In the genomic region with DNA sequence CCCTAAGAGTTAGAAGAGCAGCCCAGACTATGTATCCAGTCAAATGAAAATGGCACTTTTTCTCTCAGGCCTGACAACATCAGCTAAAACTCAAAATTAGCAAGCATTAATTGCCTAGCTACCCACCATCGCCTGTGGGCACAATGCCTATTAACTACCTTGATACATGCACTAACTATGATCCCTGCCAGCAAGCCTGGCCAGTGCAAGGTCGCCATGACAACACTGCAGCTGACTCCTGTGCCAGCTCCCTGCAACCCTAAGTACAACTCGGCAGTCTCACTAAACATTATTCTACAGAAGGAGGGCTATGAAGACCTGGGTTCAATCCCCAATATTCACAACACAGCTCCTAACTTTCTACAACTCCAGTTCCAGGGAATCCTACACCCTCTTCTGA, we compare ENCODE assay signal across 17 mouse cellular contexts. TPM values are rescaled to one million over a fixed set of nuclear protein-coding genes. Genes with fewer than 3 reads are reported as not detected.
DNase-seq lines count a peak whose midpoint lies in the region; ATAC-seq lines count a peak whose summit lies in the region.
"Had no signal": no experiment of that assay in that cellular context is flagged by ENCODE, and none has a peak within 500 bp of the region (broad histone marks: within the 10 kb centered on the region; RNA-seq: fewer than 3 reads in every experiment).

No protein-coding gene starts in this region.

- 0 out of 2 replicates have a peak, but pooled peaks cover 9% of the 10 kb centered on the region for H3K4me1 ChIP-seq in kidney, embryonic 15.5 days
- H3K4me1 ChIP-seq in heart, embryonic 11.5 days (ENCODE audit: control insufficient read depth, insufficient read depth, low read length) = peaks cover 5% of the 10 kb centered on the region; the same call in 1 of the 2 replicates
- H3K4me1 ChIP-seq: stomach, embryonic 15.5 days had no signal

- no peak for ATAC-seq in kidney, embryonic 15.5 days (replicated peaks; ENCODE audit: low FRiP score)
- no peak for ATAC-seq in heart, embryonic 11.5 days (replicated peaks; ENCODE audit: insufficient number of reproducible peaks, low FRiP score, low TSS enrichment)

- no peaks in the 10 kb centered on the region for H3K9me3 ChIP-seq in kidney, embryonic 15.5 days (replicated peaks)
- no peaks in the 10 kb centered on the region for H3K9me3 ChIP-seq in heart, embryonic 11.5 days (replicated peaks; ENCODE audit: control insufficient read depth, low read length)
- H3K9me3 ChIP-seq: embryonic facial prominence, embryonic 10.5 days; heart, embryonic 15.5 days; stomach, embryonic 15.5 days had no signal

- H3K4me2 ChIP-seq in kidney, embryonic 15.5 days = no peak overlapping the region
- no peak overlapping the region for H3K4me2 ChIP-seq in heart, embryonic 11.5 days
- H3K4me2 ChIP-seq: heart, embryonic 15.5 days; liver, embryonic 11.5 days; lung, embryonic 14.5 days; stomach, embryonic 15.5 days had no signal

- H3K36me3 ChIP-seq in kidney, embryonic 15.5 days = peaks cover 50% of the 10 kb centered on the region
- H3K36me3 ChIP-seq in heart, embryonic 11.5 days (ENCODE audit: control insufficient read depth, insufficient read depth, low read length) = 0 out of 2 replicates have a peak, but pooled peaks cover 2% of the 10 kb centered on the region

- peak; percentile 76 for DNase-seq in adrenal gland, adult 2 months
- DNase-seq in adrenal gland, adult 18-20 months (ENCODE audit: low spot score in 2 of 2) = no peak
- DNase-seq in kidney, adult 11 months = peak; percentile 71
- peak; percentile 54 for DNase-seq in adrenal gland, adult 8-10 months
- DNase-seq in kidney, postnatal 10 days = peak; percentile 44
- no peak for DNase-seq in frontal cortex, postnatal 36 days (ENCODE audit: low spot score in 2 of 2)
- DNase-seq: gastrocnemius, postnatal 25 days; lung, embryonic 14.5 days; right cerebral cortex, adult 18-20 months had no signal

- H3K27ac ChIP-seq in kidney, embryonic 15.5 days = no peak overlapping the region
- H3K27ac ChIP-seq in heart, embryonic 11.5 days (ENCODE audit: low read depth, low read length) = no peak overlapping the region
- H3K27ac ChIP-seq: embryonic facial prominence, embryonic 10.5 days; heart, embryonic 15.5 days; stomach, embryonic 15.5 days had no signal

- H3K4me3 ChIP-seq in kidney, embryonic 15.5 days (replicated peaks) = no peak overlapping the region
- no peak overlapping the region for H3K4me3 ChIP-seq in heart, embryonic 11.5 days (ENCODE audit: low read depth, low read length)
- H3K4me3 ChIP-seq: embryonic facial prominence, embryonic 10.5 days; erythroblast, embryonic 14.5 days; heart, embryonic 15.5 days; stomach, embryonic 15.5 days had no signal

- WGBS in kidney, embryonic 15.5 days = 78% methylated on average over 3 of the region's 3 CpGs
- 86% methylated on average over 3 of the region's 3 CpGs for WGBS in heart, embryonic 11.5 days (ENCODE audit: insufficient replicate concordance)

- no peaks in the 10 kb centered on the region for H3K27me3 ChIP-seq in kidney, embryonic 15.5 days
- no peaks in the 10 kb centered on the region for H3K27me3 ChIP-seq in heart, embryonic 11.5 days (ENCODE audit: control insufficient read depth, insufficient read depth, low read length)
- H3K27me3 ChIP-seq: CH12.LX; heart, embryonic 15.5 days; stomach, embryonic 15.5 days had no signal

- no peak overlapping the region for H3K9ac ChIP-seq in kidney, embryonic 15.5 days
- no peak overlapping the region for H3K9ac ChIP-seq in heart, embryonic 11.5 days (ENCODE audit: low read depth, low read length)
- H3K9ac ChIP-seq: heart, embryonic 15.5 days; lung, embryonic 14.5 days; stomach, embryonic 15.5 days had no signal

RNA-seq across cellular contexts. Expression of gene Xpo6, which starts 28.3 kb away (rescaled TPM):
- total RNA-seq in adrenal gland, adult 2 months (2021) = 100 to 1,000 TPM in 1 of 2 experiments, 10 to 100 TPM in 1; 87.1 to 100 TPM
- polyA plus RNA-seq in adrenal gland, adult 2 months (2012; rRNA removed) = 131 and 176 TPM in 2 replicates
- total RNA-seq in adrenal gland, adult 18-20 months (2021) = 10 to 100 TPM; 80.9 to 99.4 TPM
- 48.5 and 54.7 TPM in 2 replicates for polyA plus RNA-seq in kidney, embryonic 15.5 days (2015; fragmentation: Nextera tagmentation; extraction: Ambion mirVana)
- 100 to 1,000 TPM in 3 of 4 experiments, 10 to 100 TPM in 1; 96.9 to 142 (median 114) TPM for total RNA-seq in adrenal gland, adult 8-10 months (2022)
- 39.9 and 44.3 TPM in 2 replicates for polyA plus RNA-seq in heart, embryonic 11.5 days (2014; fragmentation: Nextera tagmentation; extraction: Ambion mirVana)

Comparison
In these comparisons a context has a peak if more than half of its experiments do, and no peak if none do; other contexts are left out.
1. DNase-seq: peak in adrenal gland, adult 2 months (single experiment), kidney, adult 11 months (single experiment), adrenal gland, adult 8-10 months (single experiment) and kidney, postnatal 10 days (single experiment); none in adrenal gland, adult 18-20 months (0 of 2) and frontal cortex, postnatal 36 days (0 of 2).